Mouse (Mus musculus): ENCODE results near the gene Ccdc60. TPM values are rescaled to one million over a fixed set of nuclear protein-coding genes. Genes with fewer than 3 reads are reported as not detected.
"Not testable (repeated sequence)": the region's sequence is repeated elsewhere in the genome, so short reads cannot be mapped to it uniquely, and the experiment has no call there.

Gene Ccdc60
- 0.59 and 0.60 TPM in 2 replicates for polyA plus RNA-seq (2016; fragmentation: Nextera tagmentation; extraction: Ambion mirVana)

DNA sequence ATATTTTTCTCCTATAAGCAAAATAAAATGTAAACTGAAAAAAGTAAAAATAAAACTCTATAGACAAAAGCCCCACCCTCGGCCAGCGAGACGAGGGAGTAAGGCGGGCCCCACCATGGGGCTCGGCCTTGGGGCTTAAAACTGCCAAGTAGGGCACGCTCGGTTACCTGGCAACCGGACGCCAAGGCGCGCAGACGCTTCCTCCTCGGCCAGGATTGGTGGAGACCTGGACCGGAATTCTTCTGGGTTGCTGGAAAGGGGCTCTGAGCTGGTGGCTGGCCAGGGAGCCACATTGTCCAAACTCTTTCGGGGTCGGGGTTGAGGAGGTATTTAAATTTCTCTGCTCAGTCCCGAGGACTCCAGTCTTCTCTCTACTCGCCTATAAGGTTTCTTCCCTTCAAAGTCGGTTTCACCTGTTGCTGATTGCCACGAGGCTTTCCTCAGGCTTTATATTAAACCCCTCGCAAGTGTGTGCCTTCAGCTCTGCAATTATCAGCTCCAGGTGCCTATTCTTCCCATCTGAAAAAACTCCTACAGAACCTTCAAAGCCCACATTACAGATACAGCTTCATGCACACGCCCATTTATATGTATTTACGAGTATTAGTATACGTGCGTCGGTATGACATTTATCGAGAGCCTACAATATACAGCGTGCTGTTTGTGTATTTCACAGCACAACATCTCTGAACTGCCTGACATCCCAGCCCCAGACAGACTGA lies at the start of gene Ccdc60:
TSS of gene Ccdc60 (minus strand) at position 137 of the 722 bp plus-strand sequence.
- 5% methylated on average over 28 of the region's 28 CpGs for WGBS
- Histone ChIP-seq H3K36me3 (replicated peaks) (no peaks in the 10 kb centered on the region), H3K27me3 (replicated peaks; ENCODE audit: low read depth, poor library complexity, severe bottlenecking) (peaks cover 5% of the 10 kb centered on the region), H3K4me3 (peak within 1 kb of the TSS; percentile 45), H3K9me3 (no peaks in the 10 kb centered on the region), H3K4me1 (peaks cover 33% of the 10 kb centered on the region), H3K27ac (replicated peaks) (peak within 1 kb of the TSS; percentile 44; the same call in 1 of the 2 replicates)
- peak; percentile 85 for DNase-seq (ENCODE audit: low spot score)

DNA sequence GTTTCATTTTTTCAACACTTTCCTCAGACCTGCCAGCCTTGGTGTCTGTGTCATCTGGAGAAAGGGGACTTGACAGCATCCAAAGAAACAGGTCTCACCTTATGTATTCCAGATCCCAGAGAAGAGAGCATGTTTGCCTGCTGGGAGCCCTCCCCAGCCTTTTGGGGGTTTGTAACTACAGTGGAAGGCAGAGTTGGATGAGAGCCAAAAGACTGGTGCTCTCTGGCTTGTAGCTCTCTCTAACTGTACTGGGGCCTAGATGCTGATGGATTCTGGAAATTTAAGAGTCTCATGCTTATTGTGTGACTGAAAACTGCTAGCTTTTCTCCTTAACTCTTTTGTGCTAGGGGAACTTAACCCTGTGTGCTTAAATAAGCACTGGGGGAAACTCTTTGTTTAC lies 47.4 kb upstream of the Ccdc60 start:
- no peaks in the 10 kb centered on the region for H3K36me3 ChIP-seq (replicated peaks)
- H3K4me3 ChIP-seq, result no peak overlapping the region
- H3K9me3 ChIP-seq, result no peaks in the 10 kb centered on the region
- peaks cover 8% of the 10 kb centered on the region for H3K4me1 ChIP-seq
- H3K27ac ChIP-seq (replicated peaks), result no peak overlapping the region
- DNase-seq (ENCODE audit: low spot score), result no peak
- peaks cover 2% of the 10 kb centered on the region for H3K27me3 ChIP-seq (replicated peaks; ENCODE audit: low read depth, poor library complexity, severe bottlenecking)

DNA sequence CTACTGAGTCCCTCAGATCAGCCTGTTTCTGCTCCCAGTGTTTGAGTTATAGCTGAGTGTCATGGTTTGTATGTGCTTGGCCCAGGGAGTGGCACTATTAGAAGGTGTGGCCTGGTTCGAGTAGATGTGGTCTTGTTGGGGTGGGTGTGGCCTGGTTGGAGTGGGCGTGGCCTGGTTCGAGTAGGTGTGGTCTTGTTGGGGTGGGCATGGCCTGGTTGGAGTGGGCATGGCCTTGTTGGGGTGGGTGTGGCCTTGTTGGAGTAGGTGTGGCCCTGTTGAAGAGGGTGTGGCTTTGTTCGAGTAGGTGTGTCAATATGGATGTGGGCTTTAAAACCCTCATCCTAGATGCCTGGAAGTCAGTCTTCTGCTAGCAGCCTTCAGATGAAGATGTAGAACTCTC lies 40.1 kb upstream of the Ccdc60 start:
- Histone ChIP-seq H3K9me3 (peaks cover 7% of the 10 kb centered on the region; the same call in 1 of the 2 replicates), H3K4me1 (peaks cover 26% of the 10 kb centered on the region), H3K27me3 (replicated peaks; ENCODE audit: low read depth, poor library complexity, severe bottlenecking) (peaks cover 25% of the 10 kb centered on the region), H3K4me3 (no peak overlapping the region), H3K36me3 (replicated peaks) (no peaks in the 10 kb centered on the region), H3K27ac (replicated peaks) (no peak overlapping the region)
- DNase-seq (ENCODE audit: low spot score), result no peak
- 84% methylated on average over 4 of the region's 4 CpGs for WGBS

- H3K9me3 ChIP-seq, result 0 out of 2 replicates have a peak, but pooled peaks cover 5% of the 10 kb centered on the region
- peaks cover 59% of the 10 kb centered on the region for H3K27me3 ChIP-seq (replicated peaks; ENCODE audit: low read depth, poor library complexity, severe bottlenecking)
- no peaks in the 10 kb centered on the region for H3K36me3 ChIP-seq (replicated peaks)
- DNase-seq (ENCODE audit: low spot score), result no peak
- 55% methylated on average over 5 of the region's 5 CpGs for WGBS
- no peak overlapping the region for H3K27ac ChIP-seq (replicated peaks)
- H3K4me1 ChIP-seq, result peaks cover 32% of the 10 kb centered on the region
- no peak overlapping the region for H3K4me3 ChIP-seq
Measured at GRCm38 (mm10) chr5:116323401-116323800, 34.6 kb upstream of the Ccdc60 start.

DNA sequence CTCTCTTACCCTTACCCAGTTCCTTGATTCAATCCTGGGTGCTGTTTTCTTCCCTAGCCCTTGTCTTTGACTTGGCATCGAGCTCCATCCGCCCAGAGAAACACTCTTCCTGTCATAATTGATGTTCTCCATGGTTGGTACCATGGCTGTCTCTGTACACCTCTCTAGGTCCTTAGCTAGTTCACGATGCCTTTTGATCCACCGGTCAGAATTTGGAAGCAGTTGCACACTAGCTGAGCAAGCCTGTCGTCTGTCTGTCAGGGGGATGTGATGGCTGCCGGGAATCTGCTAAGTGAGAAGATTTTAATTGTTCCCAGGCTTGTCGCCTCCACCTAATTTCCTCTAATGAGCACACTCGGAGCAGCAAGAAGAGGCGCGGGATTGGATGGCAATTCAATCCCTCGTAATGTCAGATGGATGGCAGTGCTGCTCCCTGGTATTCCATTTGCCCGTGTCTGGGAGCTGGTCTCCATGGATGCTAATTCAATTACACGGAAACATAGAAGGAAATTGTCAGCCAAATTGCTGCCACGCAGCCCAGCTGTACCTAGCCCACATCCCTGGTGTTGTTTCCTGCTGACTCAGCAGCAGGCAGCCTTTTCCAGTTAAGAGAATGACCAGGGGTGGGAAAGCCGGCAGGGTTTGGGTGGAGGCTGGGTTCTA lies 33.7 kb upstream of the Ccdc60 start:
- peak; percentile 75 for DNase-seq (ENCODE audit: low spot score)
- Histone ChIP-seq H3K9me3 (0 out of 2 replicates have a peak, but pooled peaks cover 5% of the 10 kb centered on the region), H3K27ac (replicated peaks) (peak overlapping the region; percentile 40; the same call in 1 of the 2 replicates), H3K27me3 (replicated peaks; ENCODE audit: low read depth, poor library complexity, severe bottlenecking) (peaks cover 63% of the 10 kb centered on the region), H3K4me3 (no peak overlapping the region), H3K4me1 (peaks cover 32% of the 10 kb centered on the region), H3K36me3 (replicated peaks) (no peaks in the 10 kb centered on the region)
- WGBS, result 35% methylated on average over 15 of the region's 15 CpGs

- Histone ChIP-seq H3K36me3 (replicated peaks) (no peaks in the 10 kb centered on the region), H3K27ac (replicated peaks) (no peak overlapping the region), H3K4me3 (no peak overlapping the region), H3K27me3 (replicated peaks; ENCODE audit: low read depth, poor library complexity, severe bottlenecking) (peaks cover 47% of the 10 kb centered on the region), H3K9me3 (no peaks in the 10 kb centered on the region), H3K4me1 (peaks cover 19% of the 10 kb centered on the region)
- no peak for DNase-seq (ENCODE audit: low spot score)
- 90% methylated on average over 8 of the region's 8 CpGs for WGBS
Measured at GRCm38 (mm10) chr5:116313711-116314110, 24.9 kb upstream of the Ccdc60 start.

GRCm38 (mm10) chr5:116312111-116312737 lies 23.4 kb upstream of the Ccdc60 start:
- no peaks in the 10 kb centered on the region for H3K36me3 ChIP-seq (replicated peaks)
- whole genome bisulfite sequencing, result 25% methylated on average over 15 of the region's 15 CpGs
- peak; percentile 63 for DNase-seq (ENCODE audit: low spot score)
- H3K9me3 ChIP-seq, result no peaks in the 10 kb centered on the region
- peak overlapping the region; percentile 52 for H3K27ac ChIP-seq (replicated peaks)
- peaks cover 40% of the 10 kb centered on the region for H3K27me3 ChIP-seq (replicated peaks; ENCODE audit: low read depth, poor library complexity, severe bottlenecking)
- H3K4me1 ChIP-seq, result peaks cover 19% of the 10 kb centered on the region
- peak overlapping the region; percentile 41 for H3K4me3 ChIP-seq

DNA sequence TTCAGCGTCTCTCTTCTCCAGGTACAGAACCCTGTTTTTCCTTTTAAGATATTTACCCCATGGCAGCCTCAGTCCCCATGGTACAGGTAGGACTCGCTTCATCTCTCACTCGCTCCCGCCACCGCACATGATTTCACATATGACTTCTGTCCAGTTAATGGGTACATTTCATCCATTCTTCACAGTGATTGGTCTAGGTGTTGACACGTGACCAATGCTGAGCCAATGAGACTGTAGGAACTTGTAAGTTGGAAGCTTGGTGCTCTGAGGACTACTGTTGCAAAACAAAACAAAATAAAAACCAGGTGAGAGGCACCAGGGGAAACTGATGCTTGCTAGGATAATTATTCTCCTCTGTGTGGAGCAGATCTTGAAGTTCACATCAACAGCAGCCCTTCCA lies 22.9 kb upstream of the Ccdc60 start:
- 0 out of 2 replicates have a peak overlapping the region, but pooled peaks have one; percentile 52 for H3K27ac ChIP-seq (replicated peaks)
- no peaks in the 10 kb centered on the region for H3K36me3 ChIP-seq (replicated peaks)
- DNase-seq (ENCODE audit: low spot score), result no peak
- WGBS, result 92% methylated on average over 6 of the region's 6 CpGs
- peaks cover 14% of the 10 kb centered on the region for H3K4me1 ChIP-seq
- no peaks in the 10 kb centered on the region for H3K9me3 ChIP-seq
- H3K4me3 ChIP-seq, result no peak overlapping the region
- H3K27me3 ChIP-seq (replicated peaks; ENCODE audit: low read depth, poor library complexity, severe bottlenecking), result peaks cover 35% of the 10 kb centered on the region

GRCm38 (mm10) chr5:116309383-116309801 lies 20.6 kb upstream of the Ccdc60 start:
- 53% methylated on average over 6 of the region's 6 CpGs for WGBS
- no peaks in the 10 kb centered on the region for H3K36me3 ChIP-seq (replicated peaks)
- no peak overlapping the region for H3K4me3 ChIP-seq
- peak overlapping the region; percentile 51 for H3K27ac ChIP-seq (replicated peaks)
- peaks cover 14% of the 10 kb centered on the region for H3K4me1 ChIP-seq
- peaks cover 25% of the 10 kb centered on the region for H3K27me3 ChIP-seq (replicated peaks; ENCODE audit: low read depth, poor library complexity, severe bottlenecking)
- no peak for DNase-seq (ENCODE audit: low spot score)
- no peaks in the 10 kb centered on the region for H3K9me3 ChIP-seq

- 68% methylated on average over 4 of the region's 4 CpGs for WGBS
- DNase-seq (ENCODE audit: low spot score), result no peak
Measured at GRCm38 (mm10) chr5:116305557-116305956, 16.8 kb upstream of the Ccdc60 start.

DNA sequence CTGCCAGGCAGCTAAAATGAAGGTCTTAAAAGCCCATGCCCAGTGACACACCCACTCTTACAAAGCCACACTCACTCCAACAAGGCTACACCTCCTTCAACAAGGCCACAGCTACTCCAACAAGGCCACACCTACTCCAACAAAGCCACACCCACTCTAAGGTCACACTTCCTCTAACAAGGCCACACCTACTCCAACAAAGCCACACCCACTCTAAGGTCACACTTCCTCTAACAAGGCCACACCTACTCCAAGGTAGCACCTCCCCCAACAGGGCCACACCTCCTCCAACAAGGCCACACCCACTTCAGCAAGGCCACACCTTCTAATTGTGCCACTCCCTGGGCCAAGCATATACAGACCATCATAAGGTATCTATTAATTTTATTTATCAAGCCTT lies 16.4 kb upstream of the Ccdc60 start:
- not testable (repeated sequence) for DNase-seq (ENCODE audit: low spot score); H3K27ac ChIP-seq (replicated peaks); H3K4me1 ChIP-seq; H3K4me3 ChIP-seq; H3K36me3 ChIP-seq (replicated peaks); H3K27me3 ChIP-seq (replicated peaks; ENCODE audit: low read depth, poor library complexity, severe bottlenecking); H3K9me3 ChIP-seq

More at GRCm38 (mm10) chr5:116305557-116305956, 16.8 kb upstream of the Ccdc60 start:
- H3K4me1 ChIP-seq, result peaks cover 6% of the 10 kb centered on the region
- no peak overlapping the region for H3K27ac ChIP-seq (replicated peaks)
- H3K4me3 ChIP-seq, result no peak overlapping the region
- H3K36me3 ChIP-seq (replicated peaks), result no peaks in the 10 kb centered on the region
- no peaks in the 10 kb centered on the region for H3K9me3 ChIP-seq
- peaks cover 7% of the 10 kb centered on the region for H3K27me3 ChIP-seq (replicated peaks; ENCODE audit: low read depth, poor library complexity, severe bottlenecking)

DNA sequence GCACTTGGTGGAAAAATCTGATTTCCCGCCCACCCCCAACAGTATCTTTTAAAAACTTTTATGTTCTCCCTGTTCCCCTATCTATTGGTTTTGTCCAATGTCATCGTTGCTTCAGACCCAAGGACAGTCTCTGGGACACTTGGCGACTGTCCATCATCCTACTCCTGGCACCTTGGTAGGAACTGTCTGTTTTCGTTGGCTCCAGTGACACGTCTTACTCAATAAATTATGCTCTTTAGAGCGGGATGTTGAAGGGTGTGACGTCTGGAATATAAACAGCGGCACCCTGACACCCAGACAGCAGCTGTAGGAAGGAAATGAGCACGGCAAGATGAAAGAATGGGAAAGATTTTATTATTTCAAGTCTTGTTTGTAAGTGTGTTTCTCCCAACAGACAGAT lies 12.2 kb upstream of the Ccdc60 start:
- H3K4me1 ChIP-seq, result peaks cover 5% of the 10 kb centered on the region; the same call in 1 of the 2 replicates
- no peaks in the 10 kb centered on the region for H3K36me3 ChIP-seq (replicated peaks)
- no peak for DNase-seq (ENCODE audit: low spot score)
- WGBS, result 82% methylated on average over 9 of the region's 9 CpGs
- H3K4me3 ChIP-seq, result no peak overlapping the region
- no peaks in the 10 kb centered on the region for H3K9me3 ChIP-seq
- no peaks in the 10 kb centered on the region for H3K27me3 ChIP-seq (replicated peaks; ENCODE audit: low read depth, poor library complexity, severe bottlenecking)
- H3K27ac ChIP-seq (replicated peaks), result no peak overlapping the region

Measured in embryonic facial prominence, embryonic 10.5 days (tissue).